Mouse (Mus musculus): ENCODE data around the gene Ppp2r5b. TPM values are rescaled to one million over a fixed set of nuclear protein-coding genes. Genes with fewer than 3 reads are reported as not detected.

Ppp2r5b gene
- polyA plus RNA-seq, 1 experiment from 2014 or later = 141 TPM

DNA sequence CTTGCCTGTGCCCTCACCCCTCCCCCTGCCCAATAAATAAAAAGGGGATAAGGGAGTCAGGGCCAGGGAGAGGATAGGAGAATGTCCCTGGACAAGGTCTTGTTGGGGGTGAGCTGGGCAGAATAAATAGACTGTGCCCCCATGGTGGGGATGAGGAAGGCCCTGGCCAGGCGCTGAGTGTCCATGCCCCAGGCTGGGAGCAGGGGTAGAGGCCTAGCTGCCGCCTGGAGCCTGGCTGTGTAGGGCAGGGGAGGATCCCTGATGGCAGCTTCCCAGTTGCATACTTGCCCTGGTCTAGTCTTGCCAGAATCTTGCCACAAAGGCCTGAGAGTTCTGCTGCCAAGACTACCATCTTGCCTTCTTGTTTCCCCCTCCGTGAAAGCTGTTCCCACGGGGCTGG, 7.8 kb downstream of the Ppp2r5b start:
- ATAC-seq (replicated peaks) = no peak
- Histone ChIP-seq H3K4me1 (no peaks in the 10 kb centered on the region), H3K36me3 (replicated peaks) (peaks cover 42% of the 10 kb centered on the region), H3K9me3 (no peaks in the 10 kb centered on the region), H3K4me2 (no peak overlapping the region), H3K4me3 (no peak overlapping the region), H3K27ac (no peak overlapping the region), H3K27me3 (replicated peaks) (no peaks in the 10 kb centered on the region), H3K9ac (no peak overlapping the region)
- WGBS = 83% methylated on average over 4 of the region's 4 CpGs

DNA sequence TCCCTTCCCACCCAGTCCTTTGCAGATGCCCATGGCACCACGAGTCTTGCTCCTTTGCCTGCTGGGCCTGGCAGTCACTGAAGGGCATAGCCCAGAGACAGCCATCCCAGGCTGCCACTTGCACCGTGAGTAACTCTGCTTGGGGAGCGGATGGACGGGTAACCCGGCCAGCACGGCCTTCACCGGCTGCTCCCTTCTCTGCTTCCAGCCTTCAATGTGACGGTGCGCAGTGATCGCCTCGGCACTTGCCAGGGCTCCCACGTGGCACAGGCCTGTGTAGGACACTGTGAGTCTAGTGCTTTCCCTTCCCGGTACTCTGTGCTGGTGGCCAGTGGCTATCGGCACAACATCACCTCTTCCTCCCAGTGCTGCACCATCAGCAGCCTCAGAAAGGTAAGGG, 8.9 kb downstream of the Ppp2r5b start:
- 92% methylated on average over 14 of the region's 14 CpGs for WGBS
- no peaks in the 10 kb centered on the region for H3K4me1 ChIP-seq
- H3K27me3 ChIP-seq (replicated peaks) = no peaks in the 10 kb centered on the region
- no peak for ATAC-seq (replicated peaks)
- no peak overlapping the region for H3K4me3 ChIP-seq
- H3K36me3 ChIP-seq (replicated peaks) = peaks cover 33% of the 10 kb centered on the region
- no peak overlapping the region for H3K27ac ChIP-seq
- no peaks in the 10 kb centered on the region for H3K9me3 ChIP-seq
- no peak overlapping the region for H3K9ac ChIP-seq
- no peak overlapping the region for H3K4me2 ChIP-seq

DNA sequence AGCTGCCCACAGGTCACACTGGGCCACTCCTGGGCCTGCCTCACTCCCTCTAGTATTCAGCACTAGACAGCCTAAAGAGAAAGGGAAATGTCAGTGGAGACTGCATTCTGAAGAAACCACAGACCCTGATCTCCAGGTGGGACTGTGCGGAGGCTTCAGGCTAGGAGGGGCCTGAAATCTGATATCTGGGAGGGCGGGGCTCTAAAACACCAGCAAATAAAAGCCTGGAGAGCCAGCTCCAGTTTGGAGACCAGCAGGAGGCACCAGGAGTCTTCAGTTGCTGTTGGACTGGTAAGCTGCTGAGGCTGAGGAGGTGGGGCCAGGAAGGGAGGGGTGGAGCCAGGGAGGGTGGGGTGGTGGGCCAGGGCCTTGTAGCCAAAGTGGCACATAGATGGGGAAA, 9.5 kb downstream of the Ppp2r5b start, which contains the start of gene Gpha2:
Gene Gpha2 (plus strand): TSS at position 246 of the 400 bp plus-strand sequence.
- no peak within 1 kb of the TSS for H3K4me3 ChIP-seq
- 17% methylated on average over 2 of the region's 2 CpGs for WGBS
- H3K27ac ChIP-seq = no peak within 1 kb of the TSS
- peaks cover 29% of the 10 kb centered on the region for H3K36me3 ChIP-seq (replicated peaks)
- H3K9ac ChIP-seq = no peak within 1 kb of the TSS
- no peaks in the 10 kb centered on the region for H3K4me1 ChIP-seq
- no peak for ATAC-seq (replicated peaks)
- H3K4me2 ChIP-seq = no peak within 1 kb of the TSS
- H3K9me3 ChIP-seq = no peaks in the 10 kb centered on the region
- no peaks in the 10 kb centered on the region for H3K27me3 ChIP-seq (replicated peaks)

DNA sequence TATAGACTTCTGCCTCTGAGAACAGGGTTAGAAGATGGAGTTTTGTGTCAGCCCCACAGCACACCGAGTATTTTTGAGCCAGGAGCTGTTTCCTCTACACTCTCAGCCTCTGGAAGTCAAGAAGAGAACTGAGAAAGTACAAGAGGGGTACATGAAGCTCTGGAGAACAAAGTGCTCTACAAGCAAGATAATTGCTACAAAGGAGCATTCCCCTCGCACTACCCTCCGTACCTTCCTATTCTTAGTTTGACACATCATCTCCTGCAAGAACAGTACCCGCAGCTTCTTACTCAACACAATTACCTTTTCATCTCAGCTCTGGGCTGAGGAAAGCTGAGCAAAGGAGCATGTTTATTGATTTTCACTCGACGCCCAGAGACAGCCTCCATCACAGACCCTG, 17.1 kb downstream of the Ppp2r5b start:
- 67% methylated on average over 6 of the region's 6 CpGs for WGBS
- no peak for ATAC-seq (replicated peaks)
- H3K9me3 ChIP-seq = no peaks in the 10 kb centered on the region
- H3K36me3 ChIP-seq (replicated peaks) = no peaks in the 10 kb centered on the region
- H3K27me3 ChIP-seq (replicated peaks) = no peaks in the 10 kb centered on the region
- no peak overlapping the region for H3K4me3 ChIP-seq
- H3K27ac ChIP-seq = no peak overlapping the region
- no peaks in the 10 kb centered on the region for H3K4me1 ChIP-seq
- no peak overlapping the region for H3K9ac ChIP-seq
- no peak overlapping the region for H3K4me2 ChIP-seq

DNA sequence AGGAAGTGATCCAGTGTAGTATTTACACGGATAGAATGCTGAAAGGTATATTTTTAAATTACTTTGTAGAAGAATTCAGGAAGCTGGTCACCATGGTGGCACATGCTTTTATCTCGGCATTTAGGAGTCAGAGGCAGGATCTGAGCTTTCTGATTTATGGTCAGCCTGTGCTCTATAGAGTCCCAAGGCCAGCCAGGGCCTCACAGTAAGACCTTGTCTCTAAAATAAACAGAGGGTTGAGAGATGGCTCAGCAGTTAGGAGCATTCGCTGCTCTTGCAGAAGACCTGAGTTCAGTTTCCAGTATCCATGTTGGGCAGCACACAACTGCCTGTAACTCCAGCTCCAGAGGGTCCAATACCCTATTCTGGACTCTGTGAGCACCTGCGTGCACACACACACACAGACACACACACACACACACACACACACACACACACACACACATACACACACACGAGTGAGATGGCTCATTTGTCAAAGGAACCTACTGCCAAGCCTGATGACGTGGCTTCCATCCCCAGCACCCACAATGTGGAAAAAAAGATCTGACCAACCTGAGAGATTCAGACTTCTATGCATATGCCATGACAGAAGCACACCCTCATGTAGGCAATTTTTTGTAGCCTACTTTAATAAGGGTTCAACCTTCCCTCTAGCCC, 19.5 kb downstream of the Ppp2r5b start:
- H3K36me3 ChIP-seq (replicated peaks) = no peaks in the 10 kb centered on the region
- H3K4me3 ChIP-seq = no peak overlapping the region
- H3K9ac ChIP-seq = no peak overlapping the region
- no peak for ATAC-seq (replicated peaks)
- no peak overlapping the region for H3K4me2 ChIP-seq
- 83% methylated on average over 6 of the region's 6 CpGs for WGBS
- H3K9me3 ChIP-seq = no peaks in the 10 kb centered on the region
- no peaks in the 10 kb centered on the region for H3K4me1 ChIP-seq
- H3K27ac ChIP-seq = no peak overlapping the region
- no peaks in the 10 kb centered on the region for H3K27me3 ChIP-seq (replicated peaks)

DNA sequence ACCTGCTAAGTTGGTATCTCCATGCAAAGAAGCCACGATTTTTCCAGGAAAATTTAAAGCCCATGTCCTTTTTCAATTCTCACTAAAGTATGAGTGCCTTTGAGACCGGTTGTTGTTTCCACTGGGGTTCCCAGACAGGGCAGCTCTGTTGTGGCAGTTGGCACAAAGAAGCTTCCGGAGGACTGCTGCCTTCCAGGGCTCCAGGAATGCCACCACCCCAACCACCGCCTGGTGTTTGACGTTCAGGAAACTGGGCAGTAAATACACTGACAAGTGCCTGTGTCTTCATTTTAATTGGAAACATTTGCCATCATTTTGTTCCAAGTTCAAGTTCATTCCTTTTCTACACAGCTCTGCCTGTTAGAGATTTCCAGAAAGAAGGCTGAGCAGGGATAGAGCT, 29.0 kb downstream of the Ppp2r5b start:
- Histone ChIP-seq H3K4me3 (no peak overlapping the region), H3K4me1 (no peaks in the 10 kb centered on the region), H3K36me3 (replicated peaks) (no peaks in the 10 kb centered on the region), H3K9me3 (no peaks in the 10 kb centered on the region), H3K27ac (no peak overlapping the region), H3K9ac (no peak overlapping the region), H3K4me2 (no peak overlapping the region), H3K27me3 (replicated peaks) (no peaks in the 10 kb centered on the region)
- WGBS = 81% methylated on average over 5 of the region's 5 CpGs
- no peak for ATAC-seq (replicated peaks)

DNA sequence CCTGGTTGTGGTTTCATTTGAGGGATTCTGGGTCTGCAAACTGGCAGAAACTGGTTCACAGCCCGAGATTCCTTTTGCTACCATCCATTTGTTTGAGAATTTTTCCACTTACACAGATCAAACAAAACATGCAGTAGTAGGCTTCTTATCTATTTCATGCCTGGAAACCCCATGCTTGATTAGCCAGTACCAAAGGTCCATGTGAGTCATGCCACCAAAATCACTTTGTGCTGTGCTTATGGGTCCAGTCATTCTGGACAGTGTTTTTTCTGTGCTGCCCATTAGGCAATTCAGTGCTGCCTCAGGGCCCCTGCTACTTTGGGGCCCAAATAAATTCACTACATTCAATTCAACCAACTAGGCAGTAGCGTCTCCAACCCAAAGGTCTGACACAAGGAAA, 31.4 kb downstream of the Ppp2r5b start:
- Histone ChIP-seq H3K27ac (no peak overlapping the region), H3K9ac (no peak overlapping the region), H3K4me3 (no peak overlapping the region), H3K4me2 (no peak overlapping the region), H3K27me3 (replicated peaks) (no peaks in the 10 kb centered on the region), H3K9me3 (no peaks in the 10 kb centered on the region), H3K4me1 (no peaks in the 10 kb centered on the region), H3K36me3 (replicated peaks) (no peaks in the 10 kb centered on the region)
- no peak for ATAC-seq (replicated peaks)
- 82% methylated on average over 2 of the region's 2 CpGs for WGBS

DNA sequence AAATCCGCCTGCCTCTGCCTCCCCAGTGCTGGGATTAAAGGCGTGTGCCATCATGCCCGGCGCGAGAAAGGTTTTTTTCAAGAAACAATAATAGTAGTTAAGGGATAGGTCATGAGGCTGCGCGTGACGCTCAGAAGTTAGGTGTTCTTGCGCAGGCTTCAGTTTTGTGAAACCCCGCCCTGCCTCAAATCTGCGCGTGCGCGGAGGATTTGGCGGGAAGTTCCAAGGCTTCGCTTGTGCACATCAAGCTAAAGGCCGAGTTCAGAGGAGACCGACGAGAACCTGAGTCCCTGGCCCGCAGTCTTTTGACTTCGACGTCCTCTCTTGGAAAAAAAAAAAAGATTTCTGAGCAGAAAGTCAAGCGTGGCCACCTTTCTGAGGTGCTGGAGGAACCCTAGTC, 51.5 kb downstream of the Ppp2r5b start, which contains the start of gene Majin:
Gene Majin (plus strand): TSS at position 258 of the 400 bp plus-strand sequence.
- Histone ChIP-seq H3K9ac (no peak within 1 kb of the TSS), H3K27ac (no peak within 1 kb of the TSS), H3K4me3 (no peak within 1 kb of the TSS), H3K36me3 (replicated peaks) (no peaks in the 10 kb centered on the region), H3K4me1 (no peaks in the 10 kb centered on the region), H3K4me2 (no peak within 1 kb of the TSS), H3K27me3 (replicated peaks) (no peaks in the 10 kb centered on the region), H3K9me3 (no peaks in the 10 kb centered on the region)
- 88% methylated on average over 23 of the region's 23 CpGs for WGBS
- ATAC-seq (replicated peaks) = no peak

DNA sequence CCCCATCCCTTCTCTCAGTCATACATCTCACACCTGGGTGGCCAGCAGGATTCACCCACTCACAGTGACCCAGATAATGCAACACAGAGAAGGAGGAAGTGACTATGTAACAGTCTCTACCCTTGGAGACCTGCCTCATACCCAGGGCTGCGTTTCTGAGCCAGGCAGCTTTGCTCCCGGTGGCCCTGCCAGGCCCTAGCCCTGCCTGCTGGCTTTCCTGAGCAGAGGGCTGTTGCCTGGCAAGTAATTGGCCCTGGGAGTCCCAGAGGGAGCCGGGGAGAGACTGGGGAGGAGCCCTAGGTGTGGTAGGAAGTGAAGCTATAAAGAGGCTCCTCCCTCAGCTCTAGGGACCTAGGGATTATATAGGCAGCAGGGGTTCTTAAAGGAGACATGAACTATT, 53.1 kb downstream of the Ppp2r5b start:
- H3K9me3 ChIP-seq = no peaks in the 10 kb centered on the region
- no peaks in the 10 kb centered on the region for H3K36me3 ChIP-seq (replicated peaks)
- no peaks in the 10 kb centered on the region for H3K27me3 ChIP-seq (replicated peaks)
- no peak overlapping the region for H3K4me2 ChIP-seq
- ATAC-seq (replicated peaks) = no peak
- H3K9ac ChIP-seq = no peak overlapping the region
- H3K4me3 ChIP-seq = no peak overlapping the region
- 22% methylated on average over 3 of the region's 3 CpGs for WGBS
- H3K4me1 ChIP-seq = no peaks in the 10 kb centered on the region
- no peak overlapping the region for H3K27ac ChIP-seq

DNA sequence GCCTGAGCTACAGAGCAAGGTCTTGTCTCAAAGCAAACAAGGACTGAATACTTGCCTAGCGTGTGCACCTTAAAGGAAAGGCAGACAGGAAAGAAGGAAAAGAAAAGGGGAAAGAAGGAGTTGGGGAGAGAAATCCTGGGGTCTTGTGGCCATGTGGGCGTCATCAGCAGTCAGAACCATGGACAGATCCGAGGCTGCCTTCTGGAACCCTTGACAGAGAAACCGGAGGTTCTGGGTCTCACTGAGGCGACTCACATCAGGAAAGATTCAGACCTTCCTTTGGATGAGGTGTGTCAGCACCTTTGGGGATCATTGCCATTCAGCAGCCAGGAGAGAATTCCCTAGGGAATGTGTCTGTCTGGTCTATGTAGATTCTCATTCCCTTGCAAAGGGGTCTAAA, 54.0 kb downstream of the Ppp2r5b start:
- Histone ChIP-seq H3K4me1 (no peaks in the 10 kb centered on the region), H3K36me3 (replicated peaks) (no peaks in the 10 kb centered on the region), H3K9ac (no peak overlapping the region), H3K4me3 (no peak overlapping the region), H3K27me3 (replicated peaks) (no peaks in the 10 kb centered on the region), H3K4me2 (no peak overlapping the region), H3K9me3 (no peaks in the 10 kb centered on the region), H3K27ac (no peak overlapping the region)
- 26% methylated on average over 5 of the region's 5 CpGs for WGBS
- ATAC-seq (replicated peaks) = no peak

DNA sequence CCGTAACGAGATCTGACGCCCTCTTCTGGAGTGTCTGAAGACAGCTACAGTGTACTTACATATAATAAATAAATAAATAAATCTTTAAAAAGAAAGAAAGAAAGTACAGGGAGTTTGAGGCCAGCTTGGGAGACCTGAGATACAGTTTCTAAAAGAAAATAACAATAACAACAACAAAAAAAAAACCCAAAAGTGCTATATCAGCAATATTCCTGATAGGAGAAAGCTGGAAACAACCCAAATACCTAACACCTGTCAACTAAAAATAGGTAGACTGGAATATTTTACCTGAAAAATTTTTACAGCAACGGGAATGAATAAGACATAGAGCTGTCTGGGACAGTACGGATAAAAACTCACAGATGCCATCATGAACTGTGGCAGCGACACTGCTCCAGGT, 56.9 kb downstream of the Ppp2r5b start:
- 91% methylated on average over 6 of the region's 6 CpGs for WGBS
- H3K27ac ChIP-seq = no peak overlapping the region
- no peaks in the 10 kb centered on the region for H3K27me3 ChIP-seq (replicated peaks)
- no peaks in the 10 kb centered on the region for H3K4me1 ChIP-seq
- no peak overlapping the region for H3K4me2 ChIP-seq
- no peaks in the 10 kb centered on the region for H3K9me3 ChIP-seq
- no peak for ATAC-seq (replicated peaks)
- no peak overlapping the region for H3K9ac ChIP-seq
- H3K36me3 ChIP-seq (replicated peaks) = no peaks in the 10 kb centered on the region
- H3K4me3 ChIP-seq = no peak overlapping the region

All from midbrain, embryonic 15.5 days (tissue).